In genomic region chr9:45677236-45677781, GRCm38 (mm10) we compare ENCODE assay signal across 8 mouse cellular contexts.
DNase-seq lines count a peak whose midpoint lies in the region; ATAC-seq and TF ChIP-seq lines count a peak whose summit lies in the region.

No protein-coding gene starts in this region.

- no peak overlapping the region for H3K4me3 ChIP-seq in lung, adult 2 months (replicated peaks; ENCODE audit: extremely low read depth, low read depth, low read length)

- 39% methylated on average over 12 of the region's 12 CpGs for WGBS in lung, adult 2 months

- intact Hi-C loops in heart, postnatal 14 days (cut with DNase I) = no loop called here

- TF ChIP-seq CTCF in lung, adult 2 months (IDR thresholded peaks at IDR 0.05; ENCODE audit: insufficient read depth, low read length) = no peak

- ATAC-seq in inflammation-experienced regulatory T-cells, adult 6 months = no peak

- DNase-seq in lung, adult 18-20 months = peak; percentile 11 to 12
- no peak for DNase-seq in lung, adult 2 months
- peak; percentile 36 for DNase-seq in fibroblast of lung, adult 2 months (ENCODE audit: low read depth)
- DNase-seq in heart, postnatal 14 days = peak; percentile 19 to 52
- DNase-seq in kidney, postnatal 14 days = peak; percentile 68
- DNase-seq in mesoderm, embryonic 11.5 days (ENCODE audit: low read depth, low spot score) = peak; percentile 49
- peak; percentile 38 for DNase-seq in skeletal muscle tissue, adult 2 months (ENCODE audit: low read depth, low spot score)

- TF ChIP-seq POLR2A in lung, adult 2 months (IDR thresholded peaks at IDR 0.05; ENCODE audit: borderline replicate concordance, extremely low read depth, low read depth, low read length) = no peak

- H3K4me1 ChIP-seq in lung, adult 2 months (ENCODE audit: control insufficient read depth, insufficient read depth, low read length) = no peaks in the 10 kb centered on the region
